Mouse (Mus musculus): Measurements from ENCODE around the gene Phactr3. TPM values are rescaled to one million over a fixed set of nuclear protein-coding genes. Genes with fewer than 3 reads are reported as not detected.
"Not testable (repeated sequence)": the region's sequence is repeated elsewhere in the genome, so short reads cannot be mapped to it uniquely, and the experiment has no call there.

Phactr3 gene
- polyA plus RNA-seq (2012; rRNA removed): 0.10 and 0.32 TPM in 2 replicates

GRCm38 (mm10) chr2:178118801-178119560, at the start of gene Phactr3:
TSS of gene Phactr3 (plus strand) at chr2:178118975.
- H3K4me1 ChIP-seq (replicated peaks; ENCODE audit: control insufficient read depth, insufficient read depth, low read length): no peaks in the 10 kb centered on the region
- H3K4me3 ChIP-seq (ENCODE audit: control insufficient read depth, insufficient read depth, low read length): no peak within 1 kb of the TSS
- H3K36me3 ChIP-seq (ENCODE audit: control insufficient read depth, insufficient read depth, low read length): no peaks in the 10 kb centered on the region
- H3K27me3 ChIP-seq (ENCODE audit: control insufficient read depth, insufficient read depth, low read length): no peaks in the 10 kb centered on the region; the same call in 1 of the 2 replicates
- WGBS: 10% methylated on average over 45 of the region's 45 CpGs
- no peak for DNase-seq
- no peak for TF ChIP-seq POLR2A (IDR thresholded peaks at IDR 0.05; ENCODE audit: control insufficient read depth, extremely low read depth, insufficient read depth, low read length, poor library complexity)
- no peak for TF ChIP-seq CTCF (IDR thresholded peaks at IDR 0.05; ENCODE audit: borderline replicate concordance, control insufficient read depth, extremely low read depth, insufficient read depth, low read length, poor library complexity)
- no peak within 1 kb of the TSS for H3K27ac ChIP-seq (ENCODE audit: control insufficient read depth, insufficient read depth, low read length)

GRCm38 (mm10) chr2:178078166-178078717, 40.5 kb upstream of the Phactr3 start, which contains the start of gene Zfp931:
TSS of gene Zfp931 (minus strand) at chr2:178078476.
- 0% methylated on average over 8 of the region's 14 CpGs for WGBS
- H3K27ac ChIP-seq (ENCODE audit: control insufficient read depth, insufficient read depth, low read length); H3K36me3 ChIP-seq (ENCODE audit: control insufficient read depth, insufficient read depth, low read length); H3K27me3 ChIP-seq (ENCODE audit: control insufficient read depth, insufficient read depth, low read length); H3K4me1 ChIP-seq (replicated peaks; ENCODE audit: control insufficient read depth, insufficient read depth, low read length); DNase-seq: not testable (repeated sequence)
- peak within 1 kb of the TSS; percentile 65 for H3K4me3 ChIP-seq (ENCODE audit: control insufficient read depth, insufficient read depth, low read length)

DNA sequence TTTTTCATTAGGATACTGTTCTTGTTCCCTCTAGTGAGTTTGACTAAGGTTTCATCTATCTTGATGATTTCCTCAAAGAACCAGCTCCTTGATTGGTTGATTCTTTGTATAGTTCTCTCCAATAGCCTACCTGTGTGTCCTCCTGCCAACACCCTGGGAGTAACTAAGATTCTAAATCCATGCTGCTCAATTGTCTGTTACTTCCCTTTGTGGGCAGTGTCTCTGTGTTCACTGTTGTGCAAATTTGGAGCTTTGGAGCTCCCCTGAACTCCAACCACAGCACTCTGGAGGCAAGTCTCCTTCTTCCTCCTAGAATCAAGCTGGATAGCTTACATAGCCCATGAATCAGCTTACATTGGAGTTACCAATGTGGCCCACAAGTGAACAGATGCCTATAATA, 29.2 kb upstream of the Phactr3 start:
- no peak for DNase-seq
- TF ChIP-seq POLR2A (IDR thresholded peaks at IDR 0.05; ENCODE audit: control insufficient read depth, extremely low read depth, insufficient read depth, low read length, poor library complexity): no peak
- no peak overlapping the region for H3K4me3 ChIP-seq (ENCODE audit: control insufficient read depth, insufficient read depth, low read length)
- no peaks in the 10 kb centered on the region for H3K4me1 ChIP-seq (replicated peaks; ENCODE audit: control insufficient read depth, insufficient read depth, low read length)
- H3K27me3 ChIP-seq (ENCODE audit: control insufficient read depth, insufficient read depth, low read length): no peaks in the 10 kb centered on the region
- H3K27ac ChIP-seq (ENCODE audit: control insufficient read depth, insufficient read depth, low read length): no peak overlapping the region
- no peaks in the 10 kb centered on the region for H3K36me3 ChIP-seq (ENCODE audit: control insufficient read depth, insufficient read depth, low read length)

- 19% methylated on average over 2 of the region's 2 CpGs for WGBS
These were observed 20.8 kb upstream of the Phactr3 start for GRCm38 (mm10) chr2:178098021-178098420.

DNA sequence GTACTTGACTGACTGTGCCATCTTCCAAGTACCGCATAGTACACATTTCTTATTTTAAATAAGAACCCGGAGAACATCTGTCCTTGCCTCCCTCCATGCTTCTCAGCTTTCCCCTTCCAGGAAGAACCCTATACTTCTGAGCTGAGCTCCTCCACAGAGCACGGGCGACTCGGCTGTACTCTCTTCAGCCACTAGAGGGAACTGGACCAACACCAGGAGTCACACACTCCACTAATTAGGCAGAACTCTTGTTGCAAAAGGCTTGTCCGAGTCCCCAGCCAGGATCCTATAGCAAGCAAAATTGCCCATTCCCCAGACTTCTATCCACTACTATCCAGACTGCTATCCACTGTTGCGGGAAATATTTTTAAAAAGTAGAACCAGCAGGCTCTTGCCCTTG, 16.8 kb upstream of the Phactr3 start:
- H3K27ac ChIP-seq (ENCODE audit: control insufficient read depth, insufficient read depth, low read length): no peak overlapping the region
- H3K27me3 ChIP-seq (ENCODE audit: control insufficient read depth, insufficient read depth, low read length): no peaks in the 10 kb centered on the region
- WGBS: 14% methylated on average over 7 of the region's 7 CpGs
- no peaks in the 10 kb centered on the region for H3K36me3 ChIP-seq (ENCODE audit: control insufficient read depth, insufficient read depth, low read length)
- no peaks in the 10 kb centered on the region for H3K4me1 ChIP-seq (replicated peaks; ENCODE audit: control insufficient read depth, insufficient read depth, low read length)
- H3K4me3 ChIP-seq (ENCODE audit: control insufficient read depth, insufficient read depth, low read length): no peak overlapping the region
- DNase-seq: peak; percentile 27
- no peak for TF ChIP-seq POLR2A (IDR thresholded peaks at IDR 0.05; ENCODE audit: control insufficient read depth, extremely low read depth, insufficient read depth, low read length, poor library complexity)
- TF ChIP-seq CTCF (IDR thresholded peaks at IDR 0.05; ENCODE audit: borderline replicate concordance, control insufficient read depth, extremely low read depth, insufficient read depth, low read length, poor library complexity): no peak

More at GRCm38 (mm10) chr2:178098021-178098420, 20.8 kb upstream of the Phactr3 start:
- Histone ChIP-seq H3K27ac (ENCODE audit: control insufficient read depth, insufficient read depth, low read length) (no peak overlapping the region), H3K36me3 (ENCODE audit: control insufficient read depth, insufficient read depth, low read length) (no peaks in the 10 kb centered on the region), H3K4me1 (replicated peaks; ENCODE audit: control insufficient read depth, insufficient read depth, low read length) (no peaks in the 10 kb centered on the region), H3K4me3 (ENCODE audit: control insufficient read depth, insufficient read depth, low read length) (no peak overlapping the region), H3K27me3 (ENCODE audit: control insufficient read depth, insufficient read depth, low read length) (no peaks in the 10 kb centered on the region)
- TF ChIP-seq CTCF (IDR thresholded peaks at IDR 0.05; ENCODE audit: borderline replicate concordance, control insufficient read depth, extremely low read depth, insufficient read depth, low read length, poor library complexity): no peak
- TF ChIP-seq POLR2A (IDR thresholded peaks at IDR 0.05; ENCODE audit: control insufficient read depth, extremely low read depth, insufficient read depth, low read length, poor library complexity): no peak
- peak; percentile 61 for DNase-seq

DNA sequence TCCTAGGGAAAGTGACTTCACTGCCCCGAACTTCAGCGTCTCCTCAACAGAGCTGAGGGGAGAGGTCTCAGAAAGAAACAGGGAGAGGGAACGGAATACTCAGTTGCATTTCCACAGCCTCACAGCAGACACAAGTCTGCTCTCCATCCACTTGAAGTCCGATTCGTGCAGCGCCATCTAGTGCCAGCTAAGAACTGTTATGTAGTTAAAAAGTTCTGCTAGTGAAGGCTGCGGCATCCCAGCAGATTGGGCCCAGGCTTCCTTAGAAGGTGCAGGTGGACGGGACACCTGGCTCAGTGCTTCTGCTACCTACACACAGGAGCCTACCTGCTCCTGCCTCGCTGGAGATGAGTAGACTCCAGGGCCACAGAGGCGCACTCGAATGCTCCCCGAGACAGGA, 829 bp upstream of the Phactr3 start:
- Histone ChIP-seq H3K4me1 (replicated peaks; ENCODE audit: control insufficient read depth, insufficient read depth, low read length) (no peaks in the 10 kb centered on the region), H3K36me3 (ENCODE audit: control insufficient read depth, insufficient read depth, low read length) (no peaks in the 10 kb centered on the region), H3K27ac (ENCODE audit: control insufficient read depth, insufficient read depth, low read length) (no peak overlapping the region), H3K27me3 (ENCODE audit: control insufficient read depth, insufficient read depth, low read length) (no peaks in the 10 kb centered on the region; the same call in 1 of the 2 replicates), H3K4me3 (ENCODE audit: control insufficient read depth, insufficient read depth, low read length) (no peak overlapping the region)
- peak; percentile 15 for DNase-seq
- no peak for TF ChIP-seq POLR2A (IDR thresholded peaks at IDR 0.05; ENCODE audit: control insufficient read depth, extremely low read depth, insufficient read depth, low read length, poor library complexity)
- TF ChIP-seq CTCF (IDR thresholded peaks at IDR 0.05; ENCODE audit: borderline replicate concordance, control insufficient read depth, extremely low read depth, insufficient read depth, low read length, poor library complexity): no peak
- 26% methylated on average over 12 of the region's 12 CpGs for WGBS
